Mouse (Mus musculus) midbrain, postnatal 0 days (tissue): ENCODE measurements at regions not wholly inside any gene's neighbourhood (a gene's known extent, or its start where the extent isn't known, plus 50 kb on each side); places are given as distances from the start of the nearest gene placed in this dataset.

Source experiments
- ATAC-seq: fragments of 200-750 bp; cut with Nextera tagmentation; 2 replicates; pipeline ENCODE4 v1.8.0; 2017; ENCODE audit warnings: moderate number of reproducible peaks, mild to moderate bottlenecking, moderate TSS enrichment, moderate library complexity; ENCODE audit not compliant: low FRiP score
- DNase-seq: peaks from one replicate; pipeline ENCODE4 v3.0.0-alpha.2; 2015; ENCODE audit warnings: low spot score
- H3K27ac ChIP-seq: fragments of 300-500 bp; sonication (generic); 2 replicates; pipeline ENCODE4 v1.5.1; 2014; ENCODE audit warnings: low read depth, mild to moderate bottlenecking, low read length, mixed read lengths
- H3K27me3 ChIP-seq: fragments of 300-500 bp; sonication (generic); 2 replicates; pipeline ENCODE4 v1.6.1; 2014; ENCODE audit warnings: low read length, control low read depth, mixed read lengths; ENCODE audit not compliant: insufficient read depth
- H3K36me3 ChIP-seq: fragments of 300-500 bp; sonication (generic); 2 replicates; pipeline ENCODE4 v1.6.1; 2014; ENCODE audit warnings: low read length, control low read depth, mixed read lengths; ENCODE audit not compliant: insufficient read depth
- H3K4me1 ChIP-seq: fragments of 300-500 bp; sonication (generic); 2 replicates; pipeline ENCODE4 v1.6.1; 2014; ENCODE audit warnings: mild to moderate bottlenecking, control low read depth, antibody characterized with exemption, low read length, mixed read lengths; ENCODE audit not compliant: insufficient read depth
- H3K4me2 ChIP-seq: fragments of 300-500 bp; sonication (generic); 2 replicates; pipeline ENCODE4 v1.6.1; 2014; ENCODE audit warnings: low read depth, mild to moderate bottlenecking, low read length, mixed read lengths; ENCODE audit not compliant: poor library complexity, severe bottlenecking
- H3K4me3 ChIP-seq: fragments of 300-500 bp; sonication (generic); 2 replicates; pipeline ENCODE4 v1.5.1; 2014; ENCODE audit warnings: low read depth, mild to moderate bottlenecking, low read length, moderate library complexity
- H3K9ac ChIP-seq: fragments of 300-500 bp; sonication (generic); replicated peaks from 2 replicates; pipeline ENCODE4 v1.6.1; 2014; ENCODE audit warnings: mild to moderate bottlenecking, low read length, moderate library complexity, mixed read lengths; ENCODE audit not compliant: poor library complexity, severe bottlenecking
- H3K9me3 ChIP-seq: fragments of 300-500 bp; sonication (generic); 2 replicates; pipeline ENCODE4 v1.6.1; 2016; ENCODE audit warnings: low read length, control low read depth
- CTCF ChIP-seq: IDR thresholded peaks from 2 replicates; pipeline ENCODE4 v1.5.1; 2016; ENCODE audit warnings: antibody characterized with exemption, mild to moderate bottlenecking
- WGBS: fragments of 180-500 bp; shearing (Covaris S2); extraction: QIAGEN DNeasy Blood & Tissue Kit; methylation state at CpG from one replicate; pipeline ENCODE4 v1.1.7; 2014; 5-methylcytosine and 5-hydroxymethylcytosine counted together

DNA sequence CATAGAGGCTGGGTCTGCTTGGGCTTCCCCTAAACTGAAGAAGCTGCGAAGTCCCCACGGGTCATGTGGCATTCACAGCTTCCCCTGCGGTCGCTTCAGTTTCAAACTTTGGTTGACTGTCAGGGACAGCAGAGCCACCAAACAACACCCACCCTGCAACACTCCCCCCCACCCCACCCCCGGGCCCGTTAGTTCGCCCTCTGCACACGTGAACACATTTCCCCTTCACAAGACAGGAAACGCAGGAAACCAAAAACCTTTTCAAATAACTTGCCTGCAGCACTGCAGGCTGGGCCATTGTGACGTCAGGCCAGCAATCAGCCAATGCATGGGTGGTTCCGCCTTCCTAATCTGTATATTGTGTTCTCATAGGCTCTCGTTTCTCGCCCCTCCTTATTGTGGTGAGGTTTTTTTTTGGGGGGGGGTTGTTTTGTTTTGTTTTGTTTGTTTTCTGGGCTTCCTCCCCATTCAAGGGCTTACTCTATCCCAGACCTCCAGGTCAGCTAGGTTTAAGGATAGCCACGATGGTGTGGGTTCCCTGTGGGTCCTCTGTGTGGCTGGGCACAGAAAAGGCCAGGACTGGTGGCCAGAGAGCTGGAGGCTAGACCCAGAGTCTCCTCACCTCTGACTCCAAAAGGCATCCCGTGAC lies 82.2 kb upstream of the Med13l start:
- H3K27ac ChIP-seq: no peak overlapping the region
- H3K4me3 ChIP-seq: peak overlapping the region; percentile 19; the same call in 1 of the 2 replicates
- TF ChIP-seq CTCF: no peak
- no peaks in the 10 kb centered on the region for H3K4me1 ChIP-seq
- peak overlapping the region; percentile 42 for H3K4me2 ChIP-seq
- no peaks in the 10 kb centered on the region for H3K27me3 ChIP-seq
- H3K9me3 ChIP-seq: no peaks in the 10 kb centered on the region
- H3K36me3 ChIP-seq: no peaks in the 10 kb centered on the region
- WGBS: 6% methylated on average over 15 of the region's 15 CpGs
- ATAC-seq: 0 out of 2 replicates have a peak, but pooled peaks have one; percentile 71
- peak; percentile 88 for DNase-seq
- H3K9ac ChIP-seq: no peak overlapping the region

DNA sequence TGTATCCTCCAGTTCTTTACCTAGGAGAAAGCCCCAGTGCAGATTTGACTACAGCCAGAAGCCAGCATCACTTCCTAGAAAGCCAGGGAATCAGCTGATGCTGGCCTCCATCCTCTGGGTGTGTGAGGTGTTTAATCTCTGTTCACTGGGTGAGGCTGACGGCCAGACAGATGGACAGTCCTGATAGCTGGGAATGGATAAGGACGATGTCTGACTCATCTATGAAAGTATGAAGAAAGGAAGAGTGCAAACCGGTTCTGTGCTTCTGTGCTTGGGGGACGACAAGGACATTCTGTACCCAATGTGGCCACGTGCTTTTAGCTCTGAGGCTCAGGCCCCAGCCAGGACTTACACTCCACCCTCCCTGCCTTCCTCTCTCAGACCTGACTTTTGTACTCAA lies 80.5 kb upstream of the Med13l start:
- no peaks in the 10 kb centered on the region for H3K4me1 ChIP-seq
- 81% methylated on average over 5 of the region's 5 CpGs for WGBS
- no peak overlapping the region for H3K27ac ChIP-seq

DNA sequence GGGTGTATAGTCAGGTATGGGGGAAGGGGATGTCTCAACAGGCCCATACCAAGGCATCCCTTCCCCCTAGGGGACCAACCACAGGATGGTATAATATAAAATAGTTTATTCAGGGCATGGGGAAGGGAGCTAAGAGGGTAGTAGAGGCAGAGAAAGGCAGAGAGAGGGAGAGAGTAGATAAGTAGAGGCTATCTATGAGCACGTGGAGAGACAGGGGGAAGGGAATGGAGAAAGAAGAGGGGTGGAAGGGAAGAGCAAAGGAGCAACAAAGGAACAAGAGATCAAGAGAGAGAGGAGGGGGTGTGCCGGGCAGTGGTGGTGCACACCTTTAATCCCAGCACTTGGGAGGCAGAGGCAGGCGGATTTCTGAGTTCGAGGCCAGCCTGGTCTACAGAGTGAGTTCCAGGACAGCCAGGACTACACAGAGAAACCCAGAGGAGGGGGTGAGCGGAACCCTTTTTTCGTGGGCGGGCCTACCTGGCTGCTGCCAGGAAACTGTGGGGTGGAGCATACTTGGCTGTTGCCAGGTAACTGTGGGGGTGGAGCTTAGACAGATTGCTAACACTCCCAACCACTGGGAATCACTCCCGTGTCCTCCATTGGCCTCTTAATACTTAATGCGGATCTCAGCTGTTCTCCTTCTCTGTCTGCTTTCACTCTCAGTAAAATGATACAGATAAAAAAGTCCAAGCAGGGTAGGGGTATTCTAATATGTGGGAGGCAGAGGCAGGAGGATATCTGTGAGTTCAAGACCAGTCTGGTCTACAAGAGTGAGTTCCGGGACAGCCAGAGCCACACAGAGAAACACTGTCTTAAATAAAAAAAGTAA lies 79.3 kb upstream of the Med13l start:
- no peak for DNase-seq
- TF ChIP-seq CTCF: no peak
- Histone ChIP-seq H3K9ac (no peak overlapping the region), H3K9me3 (no peaks in the 10 kb centered on the region), H3K4me2 (no peak overlapping the region), H3K36me3 (no peaks in the 10 kb centered on the region), H3K27me3 (0 out of 2 replicates have a peak, but pooled peaks cover 3% of the 10 kb centered on the region), H3K4me1 (no peaks in the 10 kb centered on the region), H3K27ac (no peak overlapping the region), H3K4me3 (no peak overlapping the region)
- 64% methylated on average over 8 of the region's 10 CpGs for whole genome bisulfite sequencing
- ATAC-seq: no peak

More for the DNA sequence above, 80.5 kb upstream of the Med13l start:
- H3K4me3 ChIP-seq: no peak overlapping the region
- no peak overlapping the region for H3K4me2 ChIP-seq
- ATAC-seq (no peak), DNase-seq (no peak)
- H3K9ac ChIP-seq: no peak overlapping the region
- H3K27me3 ChIP-seq: 0 out of 2 replicates have a peak, but pooled peaks cover 3% of the 10 kb centered on the region
- H3K9me3 ChIP-seq: no peaks in the 10 kb centered on the region
- no peak for TF ChIP-seq CTCF
- H3K36me3 ChIP-seq: no peaks in the 10 kb centered on the region

DNA sequence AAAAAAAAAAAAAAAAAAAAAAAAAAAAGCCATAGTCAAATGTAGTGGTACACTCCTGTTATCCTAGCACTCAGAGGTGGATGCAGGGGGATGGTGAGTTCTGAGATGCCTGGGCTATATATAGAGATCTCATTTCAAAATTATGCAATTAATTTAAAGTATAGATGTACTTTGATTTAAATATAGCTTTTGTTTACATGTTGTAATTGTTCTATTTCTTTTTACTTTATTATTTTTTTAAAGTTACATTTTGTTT lies 78.8 kb upstream of the Med13l start:
- Histone ChIP-seq H3K4me2 (no peak overlapping the region), H3K9me3 (no peaks in the 10 kb centered on the region), H3K4me3 (no peak overlapping the region), H3K9ac (no peak overlapping the region), H3K27ac (no peak overlapping the region), H3K36me3 (no peaks in the 10 kb centered on the region), H3K27me3 (0 out of 2 replicates have a peak, but pooled peaks cover 3% of the 10 kb centered on the region), H3K4me1 (no peaks in the 10 kb centered on the region)
- no peak for TF ChIP-seq CTCF
- ATAC-seq: no peak
- DNase-seq: no peak

DNA sequence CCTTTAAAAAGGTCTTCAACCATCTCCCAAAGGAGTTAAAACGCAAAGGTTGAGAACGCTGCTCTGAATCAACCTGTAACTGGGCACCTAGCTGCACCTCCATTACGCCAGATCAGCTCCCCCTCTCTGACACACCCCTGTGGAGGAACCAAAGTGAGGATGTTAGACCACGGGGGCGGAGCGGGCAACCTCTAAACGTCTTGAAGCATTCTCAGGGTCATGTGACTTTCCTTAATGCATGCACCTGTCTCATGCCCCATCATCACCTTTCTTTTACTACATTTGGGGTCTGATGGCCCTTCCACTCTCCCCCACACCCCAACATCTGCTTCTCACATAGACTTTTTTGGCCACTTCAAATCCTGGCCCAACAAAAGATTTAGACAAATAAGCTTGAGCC lies 77.9 kb upstream of the Med13l start:
- Histone ChIP-seq H3K4me3 (no peak overlapping the region), H3K36me3 (no peaks in the 10 kb centered on the region), H3K27ac (no peak overlapping the region), H3K27me3 (0 out of 2 replicates have a peak, but pooled peaks cover 3% of the 10 kb centered on the region), H3K9ac (no peak overlapping the region), H3K4me2 (no peak overlapping the region), H3K4me1 (no peaks in the 10 kb centered on the region), H3K9me3 (no peaks in the 10 kb centered on the region)
- ATAC-seq (no peak), DNase-seq (no peak)
- WGBS: 49% methylated on average over 7 of the region's 7 CpGs
- TF ChIP-seq CTCF: no peak

DNA sequence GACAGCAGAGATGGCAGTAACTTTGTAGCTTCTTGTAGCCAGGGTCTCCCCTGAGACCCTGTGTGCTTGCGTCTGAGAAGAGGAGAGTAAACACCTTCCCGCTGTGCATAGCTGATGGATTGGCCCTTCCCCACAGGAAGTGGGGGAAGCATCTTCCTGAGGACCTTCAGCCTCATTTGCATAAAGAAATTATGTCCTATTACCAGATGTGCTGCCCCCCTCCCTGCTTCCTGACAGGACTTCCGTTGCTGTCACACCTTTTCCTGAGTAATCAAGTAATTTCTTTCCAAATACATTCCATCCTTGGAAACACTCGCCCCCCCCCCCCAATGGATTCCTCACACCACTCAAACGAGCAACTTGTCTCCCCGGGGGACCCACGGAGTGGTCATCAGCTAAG lies 77.5 kb upstream of the Med13l start:
- no peak for TF ChIP-seq CTCF
- no peak for DNase-seq
- H3K27me3 ChIP-seq: 0 out of 2 replicates have a peak, but pooled peaks cover 3% of the 10 kb centered on the region
- no peak for ATAC-seq
- H3K36me3 ChIP-seq: no peaks in the 10 kb centered on the region
- no peaks in the 10 kb centered on the region for H3K9me3 ChIP-seq
- no peak overlapping the region for H3K4me2 ChIP-seq
- H3K27ac ChIP-seq: no peak overlapping the region
- H3K4me3 ChIP-seq: no peak overlapping the region
- H3K9ac ChIP-seq: no peak overlapping the region
- 12% methylated on average over 7 of the region's 7 CpGs for WGBS
- H3K4me1 ChIP-seq: no peaks in the 10 kb centered on the region
